Mouse (Mus musculus) kidney, embryonic 15.5 days (tissue): ENCODE measurements around the gene Icam1. TPM values are rescaled to one million over a fixed set of nuclear protein-coding genes. Genes with fewer than 3 reads are reported as not detected.

Experiments used
- ATAC-seq: fragments of 200-750 bp; cut with Nextera tagmentation; replicated peaks from 2 replicates; pipeline ENCODE4 v1.8.0; 2017; ENCODE audit warnings: moderate TSS enrichment; ENCODE audit not compliant: low FRiP score
- H3K27ac ChIP-seq: fragments of 300-500 bp; sonication (generic); 2 replicates; pipeline ENCODE4 v1.5.1; 2015; ENCODE audit warnings: mild to moderate bottlenecking, inconsistent platforms
- H3K27me3 ChIP-seq: fragments of 300-500 bp; sonication (generic); 2 replicates; pipeline ENCODE4 v1.6.1; 2015; ENCODE audit warnings: inconsistent platforms
- H3K36me3 ChIP-seq: fragments of 300-500 bp; sonication (generic); 2 replicates; pipeline ENCODE4 v1.6.1; 2015; ENCODE audit warnings: inconsistent platforms
- H3K4me1 ChIP-seq: fragments of 300-500 bp; sonication (generic); 2 replicates; pipeline ENCODE4 v1.6.1; 2015; ENCODE audit warnings: inconsistent platforms
- H3K4me2 ChIP-seq: fragments of 300-500 bp; sonication (generic); 2 replicates; pipeline ENCODE4 v1.6.1; 2015; ENCODE audit warnings: moderate library complexity, mild to moderate bottlenecking, inconsistent platforms
- H3K4me3 ChIP-seq: fragments of 300-500 bp; sonication (generic); replicated peaks from 2 replicates; pipeline ENCODE4 v1.5.1; 2015; ENCODE audit warnings: mild to moderate bottlenecking, inconsistent platforms
- H3K9ac ChIP-seq: fragments of 300-500 bp; sonication (generic); 2 replicates; pipeline ENCODE4 v1.6.1; 2015; ENCODE audit warnings: mild to moderate bottlenecking, inconsistent platforms
- H3K9me3 ChIP-seq: fragments of 300-500 bp; sonication (generic); replicated peaks from 2 replicates; pipeline ENCODE4 v1.6.1; 2016; ENCODE audit warnings: inconsistent platforms
- WGBS: fragments of 180-500 bp; shearing (Covaris S2); methylation state at CpG from one replicate; pipeline ENCODE4 v1.1.7; 2015; ENCODE audit warnings: mixed read lengths; 5-methylcytosine and 5-hydroxymethylcytosine counted together
- polyA plus RNA-seq: library from polyadenylated mRNA; unstranded; fragments of >200 nt; fragmentation: Nextera tagmentation; extraction: Ambion mirVana; gene quantifications from 2 replicates; pipeline ENCODE4 v1.2.1, GENCODE M21; 2015

The Icam1 gene
- 10.8 and 13.7 TPM in 2 replicates for polyA plus RNA-seq

GRCm38 (mm10) chr9:21015571-21016130 is at the start of gene Icam1:
Icam1 (plus strand) TSS chr9:21015985.
- peak within 1 kb of the TSS; percentile 47 for H3K4me3 ChIP-seq
- peak; percentile 73 for ATAC-seq
- 2% methylated on average over 30 of the region's 30 CpGs for WGBS
- peak within 1 kb of the TSS; percentile 78 for H3K4me2 ChIP-seq
- H3K36me3 ChIP-seq = no peaks in the 10 kb centered on the region
- H3K27ac ChIP-seq = peak within 1 kb of the TSS; percentile 52
- H3K27me3 ChIP-seq = peaks cover 40% of the 10 kb centered on the region
- H3K9me3 ChIP-seq = no peaks in the 10 kb centered on the region
- H3K4me1 ChIP-seq = peaks cover 37% of the 10 kb centered on the region
- peak within 1 kb of the TSS; percentile 38; the same call in 1 of the 2 replicates for H3K9ac ChIP-seq

DNA sequence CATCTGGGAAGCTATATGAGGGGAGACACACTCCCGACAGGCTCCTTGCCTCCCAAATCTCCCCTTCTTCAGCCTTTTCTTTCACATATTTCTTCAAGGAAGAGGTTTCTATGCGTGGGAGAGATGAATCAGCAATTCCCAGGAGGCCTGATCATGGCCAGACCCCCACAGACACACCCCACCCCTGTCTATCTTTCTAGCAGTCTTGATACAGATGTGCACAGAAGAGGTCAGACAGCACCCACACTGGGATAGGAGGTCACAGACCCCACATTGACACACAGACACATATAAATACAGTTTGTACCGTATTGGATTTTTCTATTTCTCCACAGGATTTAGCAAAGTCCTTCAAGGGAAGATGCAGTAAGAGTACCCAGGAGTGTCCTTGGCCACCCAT is 49.8 kb upstream of the Icam1 start:
- peaks cover 50% of the 10 kb centered on the region for H3K36me3 ChIP-seq
- H3K4me3 ChIP-seq = no peak overlapping the region
- no peak overlapping the region for H3K4me2 ChIP-seq
- H3K9ac ChIP-seq = no peak overlapping the region
- WGBS = 82% methylated on average over 3 of the region's 3 CpGs
- no peak overlapping the region for H3K27ac ChIP-seq
- H3K27me3 ChIP-seq = no peaks in the 10 kb centered on the region
- H3K9me3 ChIP-seq = no peaks in the 10 kb centered on the region
- ATAC-seq = no peak
- peaks cover under 1% of the 10 kb centered on the region for H3K4me1 ChIP-seq

GRCm38 (mm10) chr9:20966747-20967146 is 49.0 kb upstream of the Icam1 start:
- Histone ChIP-seq H3K4me1 (peaks cover 8% of the 10 kb centered on the region), H3K4me2 (no peak overlapping the region), H3K27ac (no peak overlapping the region), H3K9me3 (no peaks in the 10 kb centered on the region), H3K9ac (no peak overlapping the region), H3K4me3 (no peak overlapping the region), H3K27me3 (no peaks in the 10 kb centered on the region), H3K36me3 (peaks cover 50% of the 10 kb centered on the region)
- ATAC-seq = no peak
- WGBS = 79% methylated on average over 5 of the region's 5 CpGs

- H3K27me3 ChIP-seq = no peaks in the 10 kb centered on the region
- H3K9ac ChIP-seq = no peak overlapping the region
- 25% methylated on average over 7 of the region's 7 CpGs for WGBS
- H3K4me3 ChIP-seq = peak overlapping the region; percentile 88
- H3K4me2 ChIP-seq = peak overlapping the region; percentile 91
- ATAC-seq = peak; percentile 59
- no peaks in the 10 kb centered on the region for H3K9me3 ChIP-seq
- H3K36me3 ChIP-seq = peaks cover 29% of the 10 kb centered on the region
- H3K27ac ChIP-seq = peak overlapping the region; percentile 90
- peaks cover 50% of the 10 kb centered on the region for H3K4me1 ChIP-seq
Observed at GRCm38 (mm10) chr9:20971751-20972140, 44.0 kb upstream of the Icam1 start.

- H3K27ac ChIP-seq = peak overlapping the region; percentile 90
Observed at GRCm38 (mm10) chr9:20972141-20972992, 43.4 kb upstream of the Icam1 start.

DNA sequence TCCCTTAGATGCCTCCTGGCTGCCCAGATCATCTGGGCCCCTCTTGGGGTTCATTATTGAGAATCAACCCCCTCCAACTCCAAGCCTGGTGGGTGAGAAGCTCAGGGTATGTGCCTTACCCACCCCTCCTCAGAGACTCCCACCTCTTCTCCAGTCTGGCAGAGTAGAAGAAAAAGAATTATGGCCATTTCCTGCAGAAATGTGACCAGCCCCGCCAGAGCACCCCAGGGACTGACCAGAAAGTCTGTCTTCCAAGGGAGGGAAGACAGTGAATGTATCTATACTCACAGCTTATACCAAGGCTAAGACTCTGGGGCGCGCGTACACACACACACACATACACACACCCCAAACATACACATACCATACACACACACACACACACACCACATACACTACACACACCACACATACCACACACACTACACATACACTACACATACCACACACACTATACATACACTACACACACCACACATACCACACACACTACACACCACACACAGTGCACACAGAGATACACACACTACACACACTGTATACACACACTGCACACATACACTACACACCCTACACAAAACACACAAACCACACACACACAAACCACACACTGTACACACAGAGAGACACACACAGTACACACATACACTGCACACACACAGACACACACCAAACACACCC is 42.6 kb upstream of the Icam1 start:
- peaks cover 15% of the 10 kb centered on the region for H3K36me3 ChIP-seq
- WGBS = 34% methylated on average over 4 of the region's 4 CpGs
- ATAC-seq = peak; percentile 0; the same call in 1 of the 2 replicates
- H3K9me3 ChIP-seq = no peaks in the 10 kb centered on the region
- peak overlapping the region; percentile 91 for H3K4me2 ChIP-seq
- no peaks in the 10 kb centered on the region for H3K27me3 ChIP-seq
- peaks cover 55% of the 10 kb centered on the region for H3K4me1 ChIP-seq
- peak overlapping the region; percentile 88 for H3K4me3 ChIP-seq
- peak overlapping the region; percentile 90 for H3K27ac ChIP-seq
- peak overlapping the region; percentile 27; the same call in 1 of the 2 replicates for H3K9ac ChIP-seq

More at GRCm38 (mm10) chr9:20972141-20972992, 43.4 kb upstream of the Icam1 start:
- Histone ChIP-seq H3K9ac (peak overlapping the region; percentile 15), H3K36me3 (peaks cover 23% of the 10 kb centered on the region), H3K4me1 (peaks cover 55% of the 10 kb centered on the region), H3K27me3 (no peaks in the 10 kb centered on the region), H3K9me3 (no peaks in the 10 kb centered on the region), H3K4me3 (peak overlapping the region; percentile 88), H3K4me2 (peak overlapping the region; percentile 91)
- ATAC-seq = peak; percentile 24
- 12% methylated on average over 28 of the region's 28 CpGs for WGBS

- Histone ChIP-seq H3K27ac (peak overlapping the region; percentile 90), H3K4me2 (peak overlapping the region; percentile 91), H3K27me3 (no peaks in the 10 kb centered on the region), H3K9me3 (no peaks in the 10 kb centered on the region), H3K36me3 (peaks cover 10% of the 10 kb centered on the region), H3K4me1 (peaks cover 55% of the 10 kb centered on the region), H3K9ac (peak overlapping the region; percentile 27; the same call in 1 of the 2 replicates), H3K4me3 (peak overlapping the region; percentile 88)
- 35% methylated on average over 6 of the region's 6 CpGs for WGBS
- no peak for ATAC-seq
Observed at GRCm38 (mm10) chr9:20973682-20974075, 42.1 kb upstream of the Icam1 start.

DNA sequence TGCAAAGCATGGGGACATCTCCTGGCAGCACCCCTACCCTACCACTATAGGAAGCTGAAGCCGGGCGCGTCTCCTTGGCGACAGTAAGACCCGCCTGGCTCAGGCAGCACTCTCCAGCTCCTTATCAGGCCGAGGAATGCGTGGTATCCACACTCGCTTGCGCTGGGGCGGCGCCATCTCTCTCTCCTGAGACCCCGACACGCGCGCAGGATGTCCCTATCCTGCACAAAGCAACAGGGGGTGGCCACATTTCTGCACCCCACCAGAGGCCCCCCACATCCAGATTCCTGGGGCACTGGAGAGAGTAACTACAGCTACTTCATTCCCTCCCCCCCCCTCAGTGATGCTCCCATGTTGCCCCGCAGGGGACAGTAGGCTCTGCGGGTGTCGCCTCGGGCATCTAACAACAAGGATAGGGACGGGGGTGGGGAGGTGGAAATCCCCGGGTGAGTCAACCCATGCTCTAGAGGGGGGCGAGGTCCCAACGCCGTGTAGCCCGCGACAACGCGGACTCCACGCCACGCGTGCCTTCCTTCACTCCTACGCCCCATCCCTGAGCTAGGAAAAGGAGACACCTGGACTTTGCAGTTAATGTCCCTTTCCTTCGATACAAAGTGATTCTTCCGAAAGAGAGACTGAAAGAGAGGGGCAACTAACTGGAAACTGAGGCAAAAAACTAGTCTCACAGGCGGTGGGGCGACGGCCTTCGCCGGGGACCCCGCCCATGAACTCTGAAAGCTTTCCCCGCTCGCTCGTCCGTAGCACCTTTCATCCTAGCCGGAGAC is 40.2 kb upstream of the Icam1 start:
- peak overlapping the region; percentile 88 for H3K4me3 ChIP-seq
- ATAC-seq = 0 out of 2 replicates have a peak, but pooled peaks have one; percentile 5

GRCm38 (mm10) chr9:20976216-20976960 is 39.4 kb upstream of the Icam1 start, which contains the start of gene S1pr2:
S1pr2 (minus strand) TSS chr9:20976781.
- Histone ChIP-seq H3K36me3 (no peaks in the 10 kb centered on the region), H3K4me3 (peak within 1 kb of the TSS; percentile 88), H3K4me1 (peaks cover 56% of the 10 kb centered on the region), H3K9me3 (no peaks in the 10 kb centered on the region), H3K27me3 (no peaks in the 10 kb centered on the region), H3K27ac (peak within 1 kb of the TSS; percentile 96), H3K4me2 (peak within 1 kb of the TSS; percentile 91), H3K9ac (peak within 1 kb of the TSS; percentile 90)
- WGBS = under 1% methylated on average over 47 of the region's 47 CpGs
- ATAC-seq = peak; percentile 70

More for the DNA sequence above, 40.2 kb upstream of the Icam1 start:
- Histone ChIP-seq H3K36me3 (0 out of 2 replicates have a peak, but pooled peaks cover 3% of the 10 kb centered on the region), H3K27ac (peak overlapping the region; percentile 96), H3K4me2 (peak overlapping the region; percentile 91), H3K9me3 (no peaks in the 10 kb centered on the region), H3K4me1 (peaks cover 60% of the 10 kb centered on the region), H3K9ac (peak overlapping the region; percentile 90), H3K27me3 (no peaks in the 10 kb centered on the region)
- under 1% methylated on average over 45 of the region's 45 CpGs for WGBS

GRCm38 (mm10) chr9:20976961-20977689 is 38.7 kb upstream of the Icam1 start:
- Histone ChIP-seq H3K27ac (peak overlapping the region; percentile 96), H3K9me3 (no peaks in the 10 kb centered on the region), H3K4me3 (peak overlapping the region; percentile 88), H3K4me1 (peaks cover 48% of the 10 kb centered on the region), H3K4me2 (peak overlapping the region; percentile 91), H3K36me3 (no peaks in the 10 kb centered on the region), H3K9ac (0 out of 2 replicates have a peak overlapping the region, but pooled peaks have one; percentile 90), H3K27me3 (no peaks in the 10 kb centered on the region)
- no peak for ATAC-seq
- WGBS = 1% methylated on average over 4 of the region's 4 CpGs
